Mouse (Mus musculus) MEL (cell line): ENCODE measurements around the gene Oas3. TPM values are rescaled to one million over a fixed set of nuclear protein-coding genes. Genes with fewer than 3 reads are reported as not detected.

Experiments
- DNase-seq: peaks from one replicate; pipeline ENCODE4 v3.0.0; 2011; ENCODE audit warnings: low read depth, low spot score
- H3K27ac ChIP-seq: 2 replicates; pipeline ENCODE4 v1.5.1; 2012; ENCODE audit warnings: low read depth, mild to moderate bottlenecking, control low read depth, low read length, moderate library complexity; ENCODE audit not compliant: control insufficient read depth
- H3K27me3 ChIP-seq, 2 experiments: fragments of 150-350 bp in 1 of 2; sonication (generic) in 1 of 2; 2 replicates each; pipeline ENCODE4 v1.6.1; 2012; ENCODE audit warnings: low read length in 2 of 2, mild to moderate bottlenecking in 2 of 2, improper control_type of control experiment in 1 of 2, moderate library complexity in 1 of 2; ENCODE audit not compliant: insufficient read depth in 2 of 2, control insufficient read depth in 1 of 2
- H3K36me3 ChIP-seq, 2 experiments: 2 replicates each; pipeline ENCODE4 v1.6.1; 2012 to 2014; ENCODE audit warnings: low read length in 2 of 2, improper control_type of control experiment in 1 of 2, inconsistent platforms in 1 of 2, mild to moderate bottlenecking in 1 of 2; ENCODE audit not compliant: insufficient read depth in 2 of 2, control insufficient read depth in 1 of 2
- H3K4me1 ChIP-seq, 2 experiments: fragments of 150-350 bp in 1 of 2; sonication (generic) in 1 of 2; 2 replicates each; pipeline ENCODE4 v1.6.1; 2012; ENCODE audit warnings: low read length in 2 of 2, improper control_type of control experiment in 1 of 2, mild to moderate bottlenecking in 1 of 2; ENCODE audit not compliant: insufficient read depth in 2 of 2, control insufficient read depth in 1 of 2
- H3K4me3 ChIP-seq, 2 experiments: fragments of 150-350 bp in 1 of 2; sonication (generic) in 1 of 2; 2 replicates each; pipeline ENCODE4 v1.5.1; 2012; ENCODE audit warnings: low read depth in 2 of 2, low read length in 2 of 2, mild to moderate bottlenecking in 2 of 2, moderate library complexity in 2 of 2, control low read depth in 1 of 2, improper control_type of control experiment in 1 of 2; ENCODE audit not compliant: control insufficient read depth in 1 of 2, insufficient read depth in 1 of 2
- H3K79me2 ChIP-seq: 2 replicates; pipeline ENCODE4 v1.6.1; 2012; ENCODE audit warnings: mild to moderate bottlenecking, low read length, moderate library complexity; ENCODE audit not compliant: control insufficient read depth, poor library complexity, insufficient read depth
- H3K9ac ChIP-seq: 2 replicates; pipeline ENCODE4 v1.6.1; 2012; ENCODE audit warnings: low read depth, mild to moderate bottlenecking, control low read depth, low read length, moderate library complexity; ENCODE audit not compliant: control insufficient read depth, poor library complexity, severe bottlenecking
- H3K9me3 ChIP-seq: fragments of 150-350 bp; sonication (generic); replicated peaks from 2 replicates; pipeline ENCODE4 v1.6.1; 2012; ENCODE audit warnings: mild to moderate bottlenecking, low read length, improper control_type of control experiment, moderate library complexity; ENCODE audit not compliant: insufficient read depth
- CHD2 ChIP-seq: IDR thresholded peaks from 2 replicates; pipeline ENCODE4 v1.6.1; 2011; ENCODE audit warnings: low read length, improper control_type of control experiment
- E2F4 ChIP-seq: IDR thresholded peaks from 2 replicates; pipeline ENCODE4 v1.6.1; 2011; ENCODE audit warnings: low read depth, low read length, improper control_type of control experiment, borderline replicate concordance
- EP300 ChIP-seq, 2 experiments: IDR thresholded peaks; 2 replicates each; pipeline ENCODE4 v1.6.1; 2011; ENCODE audit warnings: improper control_type of control experiment in 2 of 2, low read length in 2 of 2, low read depth in 1 of 2, mild to moderate bottlenecking in 1 of 2
- ETS1 ChIP-seq: IDR thresholded peaks from 2 replicates; pipeline ENCODE4 v1.6.1; 2012; ENCODE audit warnings: low read depth, mild to moderate bottlenecking, inconsistent platforms, low read length, improper control_type of control experiment, moderate library complexity
- GABPA ChIP-seq: IDR thresholded peaks from 2 replicates; pipeline ENCODE4 v1.6.1; 2012; ENCODE audit warnings: low read depth, mild to moderate bottlenecking, inconsistent platforms, low read length, improper control_type of control experiment, moderate library complexity
- GATA1 ChIP-seq: IDR thresholded peaks from 2 replicates; pipeline ENCODE4 v1.6.1; 2011; ENCODE audit warnings: low read depth, low read length, improper control_type of control experiment
- HCFC1 ChIP-seq: IDR thresholded peaks from 2 replicates; pipeline ENCODE4 v1.6.1; 2012; ENCODE audit warnings: low read depth, mild to moderate bottlenecking, inconsistent platforms, low read length, improper control_type of control experiment, moderate library complexity
- KAT2A ChIP-seq: conservative IDR thresholded peaks from 2 replicates; pipeline ENCODE4 v1.6.1; 2012; ENCODE audit warnings: low read depth, low read length, improper control_type of control experiment, inconsistent platforms
- MEF2A ChIP-seq: IDR thresholded peaks from 2 replicates; pipeline ENCODE4 v1.6.1; 2014; ENCODE audit warnings: low read depth, mild to moderate bottlenecking, inconsistent platforms, low read length, improper control_type of control experiment; ENCODE audit not compliant: poor library complexity, insufficient replicate concordance, severe bottlenecking; ENCODE audit errors: extremely low read depth
- MYB ChIP-seq: IDR thresholded peaks from 2 replicates; pipeline ENCODE4 v1.6.1; 2011; ENCODE audit warnings: mild to moderate bottlenecking, low read depth, low read length, improper control_type of control experiment
- MYC ChIP-seq: IDR thresholded peaks from 2 replicates; pipeline ENCODE4 v1.6.1; 2011; ENCODE audit warnings: low read depth, mild to moderate bottlenecking, low read length, improper control_type of control experiment, moderate library complexity
- NELFE ChIP-seq: IDR thresholded peaks from 2 replicates; pipeline ENCODE4 v1.6.1; 2011; ENCODE audit warnings: low read depth, low read length, improper control_type of control experiment
- RCOR1 ChIP-seq: IDR thresholded peaks from 2 replicates; pipeline ENCODE4 v1.6.1; 2012; ENCODE audit warnings: low read depth, mild to moderate bottlenecking, inconsistent platforms, low read length, improper control_type of control experiment
- SIN3A ChIP-seq: IDR thresholded peaks from 2 replicates; pipeline ENCODE4 v1.6.1; 2012; ENCODE audit warnings: low read length, improper control_type of control experiment, inconsistent platforms
- TAL1 ChIP-seq: IDR thresholded peaks from 2 replicates; pipeline ENCODE4 v1.6.1; 2012; ENCODE audit warnings: mild to moderate bottlenecking, inconsistent platforms, low read length, moderate library complexity, mixed read lengths
- TBP ChIP-seq: IDR thresholded peaks from 2 replicates; pipeline ENCODE4 v1.8.0; 2011; ENCODE audit warnings: low read depth, low read length, improper control_type of control experiment
- ZNF384 ChIP-seq: IDR thresholded peaks from 2 replicates; pipeline ENCODE4 v1.6.1; 2012; ENCODE audit warnings: low read depth, mild to moderate bottlenecking, inconsistent platforms, low read length, improper control_type of control experiment
- polyA plus RNA-seq, 2 experiments: library from polyadenylated mRNA; stranded (reverse) in 1 of 2; unstranded in 1 of 2; fragments of >175 nt in 1 of 2; fragments of >200 nt in 1 of 2; gene quantifications; 2 replicates each; pipeline versions ENCODE4 v1.2.1 to v1.2.4; 2012; ENCODE audit warnings: low replicate concordance in 2 of 2, low read depth in 1 of 2; ENCODE audit not compliant: insufficient read length in 2 of 2, insufficient read depth in 1 of 2, missing spikeins in 1 of 2
- total RNA-seq: library from RNA; depleted of rRNA; stranded (reverse); fragments of 300-350 nt; gene quantifications from 2 replicates; pipeline ENCODE4 v1.2.3, GENCODE M21; 2012

Gene Oas3
- total and polyA plus RNA-seq, 3 experiments: 1.9 to 4.0 TPM; not detected in 1

GRCm38 (mm10) chr5:120706976-120707375, 70.5 kb downstream of the Oas3 start:
- no peak for TF ChIP-seq NELFE
- TF ChIP-seq MYC: no peak
- H3K4me3 ChIP-seq: no peak overlapping the region
- no peaks in the 10 kb centered on the region for H3K27me3 ChIP-seq
- no peak overlapping the region for H3K9ac ChIP-seq
- no peaks in the 10 kb centered on the region for H3K9me3 ChIP-seq
- H3K36me3 ChIP-seq: no peaks in the 10 kb centered on the region
- DNase-seq: no peak
- H3K4me1 ChIP-seq: no peaks in the 10 kb centered on the region
- H3K79me2 ChIP-seq: no peaks in the 10 kb centered on the region
- no peak overlapping the region for H3K27ac ChIP-seq

- no peaks in the 10 kb centered on the region for H3K79me2 ChIP-seq
- H3K4me3 ChIP-seq: no peak overlapping the region
- no peak overlapping the region for H3K9ac ChIP-seq
- TF ChIP-seq GABPA (no peak), ETS1 (no peak), GATA1 (no peak), SIN3A (no peak), MEF2A (no peak), CHD2 (no peak), ZNF384 (no peak)
- DNase-seq: no peak
- H3K27me3 ChIP-seq: no peaks in the 10 kb centered on the region
- no peak overlapping the region for H3K27ac ChIP-seq
- H3K36me3 ChIP-seq: no peaks in the 10 kb centered on the region
- no peaks in the 10 kb centered on the region for H3K9me3 ChIP-seq
- no peaks in the 10 kb centered on the region for H3K4me1 ChIP-seq
These were observed 70.9 kb downstream of the Oas3 start for GRCm38 (mm10) chr5:120706541-120706940.

- Histone ChIP-seq H3K9me3 (no peaks in the 10 kb centered on the region), H3K27me3 (no peaks in the 10 kb centered on the region), H3K9ac (no peak overlapping the region), H3K36me3 (no peaks in the 10 kb centered on the region), H3K4me1 (no peaks in the 10 kb centered on the region), H3K27ac (no peak overlapping the region), H3K4me3 (no peak overlapping the region), H3K79me2 (no peaks in the 10 kb centered on the region)
- no peak for TF ChIP-seq EP300 (IDR thresholded peaks at IDR 0.05; ENCODE audit: low read depth in 1 of 2, low read length in 2 of 2)
- no peak for TF ChIP-seq ZNF384
- no peak for TF ChIP-seq TBP
- no peak for TF ChIP-seq GATA1
- no peak for TF ChIP-seq HCFC1
- TF ChIP-seq SIN3A: no peak
- no peak for TF ChIP-seq MYC
- TF ChIP-seq KAT2A: no peak
- TF ChIP-seq TAL1: no peak
- no peak for TF ChIP-seq RCOR1
- TF ChIP-seq MYB: no peak
- no peak for TF ChIP-seq E2F4
- DNase-seq: no peak
These were observed 73.0 kb downstream of the Oas3 start for GRCm38 (mm10) chr5:120704421-120704820.
